Mouse (Mus musculus): ENCODE measurements around the gene Antxr1. TPM values are rescaled to one million over a fixed set of nuclear protein-coding genes. Genes with fewer than 3 reads are reported as not detected.

Gene Antxr1
- polyA plus RNA-seq, 1 experiment from 2014 or later: 0.47 TPM

DNA sequence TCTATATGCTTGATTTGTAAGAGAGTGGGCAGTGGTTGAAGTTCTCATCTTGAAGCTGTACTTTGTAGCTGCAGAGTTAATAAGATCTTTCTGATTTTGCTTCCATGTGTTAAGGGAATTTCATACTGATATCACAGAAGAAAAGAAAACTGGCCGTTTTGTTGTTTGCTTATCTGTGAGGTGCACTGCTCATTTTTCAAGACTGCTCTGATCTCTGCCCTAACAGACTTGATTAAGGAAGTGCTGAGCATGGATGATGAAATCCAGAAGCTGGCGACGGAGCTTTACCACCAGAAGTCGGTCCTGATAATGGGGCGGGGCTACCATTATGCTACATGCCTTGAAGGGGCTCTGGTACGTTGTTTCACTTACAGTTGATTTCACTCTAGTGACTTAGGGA, 250.6 kb downstream of the Antxr1 start:
- WGBS (ENCODE audit: insufficient replicate concordance): 49% methylated on average over 6 of the region's 6 CpGs
- TF ChIP-seq CTCF (IDR thresholded peaks at IDR 0.05; ENCODE audit: low read depth) (no peak), EP300 (IDR thresholded peaks at IDR 0.05; ENCODE audit: low read depth) (peak; percentile 93)
- H3K36me3 ChIP-seq (replicated peaks; ENCODE audit: insufficient read depth, low read length): peaks cover 52% of the 10 kb centered on the region
- H3K27ac ChIP-seq (ENCODE audit: low read depth): no peak overlapping the region
- DNase-seq: peak; percentile 28
- no peak overlapping the region for H3K4me2 ChIP-seq (ENCODE audit: low read depth, low read length)
- H3K9ac ChIP-seq (replicated peaks): no peak overlapping the region
- peak; percentile 63 for ATAC-seq
- no peak overlapping the region for H3K4me3 ChIP-seq (ENCODE audit: low read depth, low read length)
- no peaks in the 10 kb centered on the region for H3K9me3 ChIP-seq (ENCODE audit: low read length)
- no peaks in the 10 kb centered on the region; the same call in 1 of the 2 replicates for H3K4me1 ChIP-seq (ENCODE audit: insufficient read depth)
- no peaks in the 10 kb centered on the region for H3K27me3 ChIP-seq (ENCODE audit: insufficient read depth, low read length)

Other genes starting within 250 kb of the Antxr1 start
- not detected in 2 replicates for gene D6Ertd527e, start 231.1 kb downstream of the Antxr1 start, polyA plus RNA-seq (2015; fragmentation: Nextera tagmentation; extraction: Ambion mirVana)
- not detected in 2 replicates for gene Gkn1, start 15.1 kb upstream of the Antxr1 start, polyA plus RNA-seq (2015; fragmentation: Nextera tagmentation; extraction: Ambion mirVana)
- not detected in 2 replicates for gene Gkn2, start 37.5 kb upstream of the Antxr1 start, polyA plus RNA-seq (2015; fragmentation: Nextera tagmentation; extraction: Ambion mirVana)
- not detected in 2 replicates for gene Gkn3, start 53.1 kb upstream of the Antxr1 start, polyA plus RNA-seq (2015; fragmentation: Nextera tagmentation; extraction: Ambion mirVana)
- gene Bmp10, start 93.2 kb upstream of the Antxr1 start, polyA plus RNA-seq (2015; fragmentation: Nextera tagmentation; extraction: Ambion mirVana): 0.34 and 0.36 TPM in 2 replicates
- gene Arhgap25, start 197.4 kb upstream of the Antxr1 start, polyA plus RNA-seq (2015; fragmentation: Nextera tagmentation; extraction: Ambion mirVana): 6.0 TPM in 2 replicates